Mouse (Mus musculus) right cerebral cortex, postnatal 10 days (tissue): ENCODE measurements at regions not wholly inside any gene's neighbourhood (a gene's known extent, or its start where the extent isn't known, plus 50 kb on each side); places are given as distances from the start of the nearest gene placed in this dataset.

Experiments used
- DNase-seq, 2 experiments: peaks; one replicate each; pipeline ENCODE4 v3.0.0; 2021; ENCODE audit warnings: low spot score in 2 of 2

DNA sequence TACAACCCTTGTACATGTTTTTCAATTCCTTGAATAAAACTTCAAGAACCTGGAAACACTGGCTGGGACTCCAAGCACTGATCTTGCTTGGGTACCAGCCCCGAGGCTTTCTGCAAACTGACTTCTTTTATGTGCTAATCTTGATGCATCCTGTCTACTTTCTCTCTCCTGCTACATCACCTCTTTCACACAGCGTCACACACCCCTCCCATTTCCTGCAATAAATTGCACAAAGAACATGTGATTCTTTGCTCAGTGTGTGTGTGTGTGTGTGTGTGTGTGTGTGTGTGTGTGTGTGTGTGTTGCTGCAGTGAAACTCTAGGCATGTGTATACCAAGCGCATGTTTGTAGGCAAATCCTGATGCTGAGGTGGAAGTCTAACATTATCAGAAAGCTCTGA is 487.7 kb upstream of the Hs6st1 start:
- DNase-seq = no peak

DNA sequence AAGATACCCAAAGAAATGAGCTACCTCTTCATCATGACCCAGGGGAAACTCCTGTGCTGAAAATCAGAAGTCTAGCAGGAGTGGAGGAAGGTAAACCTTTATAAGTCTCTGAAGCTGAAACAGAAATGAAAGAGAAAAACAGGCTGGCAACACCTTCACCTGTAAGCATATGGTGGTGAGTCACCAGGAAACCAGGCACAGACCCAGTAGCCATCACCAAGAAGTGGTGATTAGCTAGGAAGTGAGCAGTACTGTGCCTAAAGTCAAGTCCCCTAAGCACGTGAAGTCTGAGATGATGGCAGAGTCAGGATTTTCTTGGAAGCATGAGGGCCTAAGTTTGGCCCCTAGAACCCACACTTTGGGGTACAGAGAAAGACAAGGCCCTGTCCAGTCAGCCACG is 480.3 kb upstream of the Hs6st1 start:
- no peak for DNase-seq

DNA sequence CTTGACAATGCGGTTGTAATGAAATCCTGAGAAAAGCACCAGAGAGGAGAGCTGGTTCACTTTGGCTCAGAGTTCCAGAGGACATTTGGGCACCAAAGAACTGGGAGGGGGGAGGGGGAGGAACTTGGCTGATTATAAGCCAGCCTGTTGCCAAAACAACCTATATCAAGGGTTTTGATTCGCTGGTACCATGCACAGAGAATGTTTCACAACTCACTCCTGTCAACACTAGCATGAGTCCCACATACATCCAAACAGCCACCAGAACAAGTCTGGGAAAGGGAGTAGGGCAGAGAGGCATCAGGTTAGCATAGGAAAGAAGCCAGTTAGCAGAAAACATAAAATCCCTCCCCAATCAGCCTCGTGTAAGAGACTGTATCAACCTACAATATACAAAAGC is 479.3 kb upstream of the Hs6st1 start:
- DNase-seq = no peak

GRCm38 (mm10) chr1:35600847-35601246 is 467.4 kb upstream of the Hs6st1 start:
- no peak for DNase-seq

DNA sequence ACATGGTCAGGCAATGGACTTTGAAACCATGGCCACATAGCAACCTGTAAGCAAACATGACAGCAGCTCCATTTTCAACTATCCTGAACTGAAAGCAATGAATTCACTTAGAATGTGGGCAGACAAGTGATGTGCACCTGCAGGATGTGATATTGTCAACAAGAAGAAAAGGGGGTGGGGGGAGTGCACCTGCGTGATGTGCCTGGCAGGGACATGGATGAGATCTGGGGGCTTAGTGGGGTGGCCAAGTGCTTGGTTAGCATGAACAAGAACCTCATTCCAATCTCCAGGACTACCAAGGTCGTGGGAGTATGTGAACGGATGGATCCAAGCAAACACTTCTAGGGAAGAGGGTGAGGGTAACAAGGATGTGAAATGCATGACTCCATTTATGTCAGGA is 453.1 kb upstream of the Hs6st1 start:
- no peak for DNase-seq

- no peak for DNase-seq
These were observed 448.7 kb upstream of the Hs6st1 start for GRCm38 (mm10) chr1:35619476-35619875.

GRCm38 (mm10) chr1:35642595-35642994 is 425.6 kb upstream of the Hs6st1 start:
- no peak for DNase-seq

- DNase-seq = peak in 1 of 2 experiments; percentile 29
These were observed 414.9 kb upstream of the Hs6st1 start for GRCm38 (mm10) chr1:35653119-35653956.

GRCm38 (mm10) chr1:35663006-35663405 is 405.2 kb upstream of the Hs6st1 start:
- no peak for DNase-seq

DNA sequence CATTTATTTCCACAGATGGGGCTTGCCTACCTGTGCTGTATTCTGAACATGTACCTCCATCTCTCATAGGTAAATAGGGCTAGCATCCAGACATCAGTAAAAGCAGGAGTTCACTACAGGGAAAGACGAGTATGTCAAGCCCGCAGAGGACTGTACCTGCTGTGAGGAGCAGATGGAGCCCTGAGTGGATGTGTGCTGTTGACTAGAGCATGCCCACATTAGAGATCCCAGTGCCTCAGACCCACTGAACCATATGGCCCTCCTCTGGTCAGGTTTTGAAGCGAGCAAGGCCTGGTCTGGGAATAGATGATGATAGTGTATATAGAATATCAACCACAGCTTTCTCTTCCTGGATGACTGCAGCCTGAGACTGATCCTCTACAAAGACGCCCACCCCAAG is 394.7 kb upstream of the Hs6st1 start:
- DNase-seq = no peak

DNA sequence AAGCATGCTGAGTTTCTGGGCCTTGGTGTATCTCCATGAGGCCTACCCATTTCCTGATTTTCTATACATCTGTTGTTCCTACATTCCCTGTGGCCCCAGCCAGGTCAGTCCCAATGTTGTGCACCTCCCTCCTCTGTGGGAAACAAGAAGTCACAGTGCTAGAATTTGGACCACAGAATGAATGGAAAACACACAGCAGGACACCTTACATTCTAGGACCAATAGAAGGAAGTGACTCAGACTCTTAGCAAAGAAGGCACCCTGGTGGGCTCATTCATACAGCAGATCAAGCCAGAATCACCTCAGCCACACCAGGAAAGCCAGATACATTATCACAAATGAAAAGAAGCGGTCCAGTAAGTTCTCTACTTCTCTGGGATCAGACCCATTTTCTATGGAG is 394.2 kb upstream of the Hs6st1 start:
- DNase-seq = no peak

DNA sequence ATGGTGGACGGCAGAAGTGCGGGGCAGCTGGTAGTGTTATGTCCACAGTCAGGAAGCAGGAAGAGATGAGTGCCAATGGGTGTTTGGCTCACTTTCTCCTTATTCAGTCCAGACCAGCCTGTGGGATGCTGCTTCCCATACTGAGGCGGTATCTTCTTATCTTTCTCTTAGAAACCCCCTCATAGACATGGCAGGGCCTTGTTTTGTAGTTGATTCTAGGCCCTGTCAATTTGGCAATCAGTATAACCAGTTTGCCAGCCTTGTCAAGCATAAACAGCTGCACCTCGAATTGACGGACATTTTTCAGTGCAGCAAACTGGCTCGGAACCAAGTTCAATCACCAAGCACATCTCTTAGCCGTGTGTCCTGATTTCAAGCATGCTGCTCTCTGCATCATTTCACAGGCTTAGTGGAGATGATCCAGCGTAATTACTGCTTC is 385.7 kb upstream of the Hs6st1 start:
- DNase-seq = no peak

GRCm38 (mm10) chr1:35685651-35686050 is 382.5 kb upstream of the Hs6st1 start:
- DNase-seq = no peak

DNA sequence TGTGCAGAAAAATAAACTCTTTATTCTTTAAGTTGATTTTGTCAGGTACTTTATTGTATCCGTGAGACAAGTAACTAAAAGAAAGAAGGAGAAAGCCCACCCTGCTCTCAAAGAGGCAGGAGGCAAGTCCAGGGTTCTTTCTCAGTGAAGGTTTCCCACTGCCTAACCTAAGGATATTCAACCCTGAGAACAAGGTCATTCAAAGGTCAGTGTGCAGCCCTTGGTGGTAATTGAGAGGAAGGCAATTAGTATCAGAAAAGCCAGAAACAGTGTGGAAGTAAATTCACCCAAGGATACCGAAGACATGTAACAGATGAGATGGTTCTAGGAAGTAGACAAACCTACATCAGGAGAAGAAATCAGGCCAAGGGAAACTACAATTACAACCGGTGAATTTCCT is 373.9 kb upstream of the Hs6st1 start:
- no peak for DNase-seq

DNA sequence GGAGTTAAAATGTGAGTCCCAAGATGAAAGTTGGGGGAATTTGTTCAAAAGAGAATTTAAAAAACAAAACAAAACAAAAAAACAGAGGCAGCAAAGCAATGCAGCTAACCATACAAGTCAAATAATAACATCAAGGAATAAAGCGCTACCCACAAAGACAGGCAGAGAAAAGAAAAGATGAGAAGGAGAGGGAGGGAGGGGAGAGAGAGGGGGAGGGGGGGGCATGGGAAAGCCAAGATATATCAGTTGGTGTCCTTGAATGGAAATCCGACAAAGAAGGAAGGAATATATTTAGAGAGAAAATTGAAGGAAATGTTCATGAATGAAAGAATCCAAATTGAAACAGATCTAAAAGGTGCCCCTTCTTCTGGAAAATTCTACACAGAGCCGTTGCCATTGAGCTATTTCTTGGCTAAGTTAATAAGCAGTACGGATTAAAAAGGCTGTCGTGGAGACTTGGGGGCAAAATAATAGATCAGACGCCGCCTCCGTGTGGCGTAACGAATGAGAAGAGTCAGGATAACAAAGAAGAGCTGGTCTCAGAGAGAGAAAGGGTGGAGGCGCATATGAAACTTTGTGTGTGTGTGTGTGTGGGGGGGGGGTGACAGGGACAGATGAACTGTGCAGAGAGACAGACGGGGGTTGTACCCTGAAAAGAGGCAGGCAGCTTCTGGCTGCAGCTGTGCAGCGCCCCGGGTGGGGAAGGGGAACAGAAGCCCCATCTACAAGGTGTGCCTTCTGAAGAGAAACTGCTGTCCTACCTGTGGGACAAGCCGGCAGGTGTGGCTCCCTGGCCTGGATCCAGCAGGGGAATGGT is 373.2 kb upstream of the Hs6st1 start:
- no peak for DNase-seq

GRCm38 (mm10) chr1:35697218-35697617 is 371.0 kb upstream of the Hs6st1 start:
- no peak for DNase-seq

DNA sequence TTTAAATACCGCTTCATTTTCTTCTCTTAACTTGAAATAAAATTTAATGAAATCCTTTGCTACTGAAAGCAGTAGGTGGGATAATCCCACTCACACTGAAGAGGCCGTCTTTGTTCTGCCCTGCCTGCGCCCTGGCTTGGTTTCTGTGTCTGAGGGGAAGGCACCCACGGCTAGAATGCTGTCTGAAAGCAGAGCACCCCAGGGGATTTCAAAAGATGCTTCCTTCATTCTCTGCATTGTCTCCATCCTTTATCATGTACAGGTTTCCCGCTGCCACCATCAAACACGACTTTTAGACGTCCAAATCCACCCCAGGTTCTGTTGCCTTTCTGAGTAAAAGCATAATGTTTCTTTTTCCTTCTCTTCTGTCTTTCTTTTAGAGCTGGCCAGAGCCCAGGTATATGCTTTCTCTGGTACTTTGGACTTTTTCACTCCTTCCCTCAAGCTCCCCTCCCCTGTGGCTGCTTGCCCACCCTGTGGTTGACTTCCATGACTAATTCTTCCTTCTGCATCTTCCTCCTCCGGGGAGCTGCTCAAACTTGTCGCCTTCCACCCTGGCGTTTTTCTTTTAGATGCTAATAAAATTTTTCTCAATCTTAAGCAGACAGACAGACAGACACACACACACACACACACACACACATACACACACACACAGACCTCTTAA is 370.2 kb upstream of the Hs6st1 start:
- no peak for DNase-seq

DNA sequence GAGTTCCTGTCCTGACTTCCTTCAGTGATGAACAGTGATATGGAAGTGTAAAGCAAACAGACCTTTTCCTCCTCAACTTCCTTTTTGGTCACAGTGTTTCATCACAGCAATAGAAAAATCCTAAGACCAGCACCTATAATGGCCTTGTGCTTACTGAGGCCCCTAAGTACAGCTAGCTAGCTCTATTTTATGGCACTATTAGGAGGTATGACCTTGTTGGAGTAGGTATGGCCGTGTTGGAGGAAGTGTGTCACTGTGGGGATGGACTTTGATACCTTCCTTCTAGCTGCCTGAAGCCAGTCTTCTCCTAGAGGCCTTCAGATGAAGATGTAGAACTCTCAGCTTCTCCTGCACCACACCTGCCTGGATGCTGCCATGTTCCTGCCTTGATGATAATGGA is 365.6 kb upstream of the Hs6st1 start:
- DNase-seq = no peak

GRCm38 (mm10) chr1:35706336-35706735 is 361.9 kb upstream of the Hs6st1 start:
- no peak for DNase-seq

DNA sequence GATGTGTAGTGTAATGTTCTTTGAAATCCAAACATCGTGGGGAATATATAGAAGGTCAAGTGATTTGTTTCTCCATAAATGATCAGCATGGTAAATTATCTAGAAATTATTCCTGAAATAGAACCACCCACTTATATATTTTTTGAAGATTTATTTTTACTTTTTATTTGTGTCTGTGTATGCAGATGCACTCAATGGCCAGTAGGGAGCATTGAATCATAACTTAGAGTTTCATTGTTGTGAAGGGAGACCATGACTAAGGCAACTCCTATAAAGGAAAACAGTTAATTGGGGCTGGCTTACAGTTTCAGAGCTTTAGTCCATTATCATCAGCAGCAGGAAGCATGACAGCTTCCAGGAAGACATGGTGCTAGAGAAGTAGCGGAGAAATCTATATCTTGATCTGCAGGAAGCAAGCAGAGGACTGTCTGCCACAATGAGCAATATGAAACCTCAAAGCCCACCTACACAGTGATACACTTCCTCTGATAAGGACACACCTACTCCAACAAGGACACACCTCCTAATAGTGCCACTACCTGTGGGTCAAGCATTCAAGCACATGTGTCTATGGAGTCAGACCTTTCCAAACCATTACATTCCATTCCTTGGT is 359.9 kb upstream of the Hs6st1 start:
- DNase-seq = no peak

DNA sequence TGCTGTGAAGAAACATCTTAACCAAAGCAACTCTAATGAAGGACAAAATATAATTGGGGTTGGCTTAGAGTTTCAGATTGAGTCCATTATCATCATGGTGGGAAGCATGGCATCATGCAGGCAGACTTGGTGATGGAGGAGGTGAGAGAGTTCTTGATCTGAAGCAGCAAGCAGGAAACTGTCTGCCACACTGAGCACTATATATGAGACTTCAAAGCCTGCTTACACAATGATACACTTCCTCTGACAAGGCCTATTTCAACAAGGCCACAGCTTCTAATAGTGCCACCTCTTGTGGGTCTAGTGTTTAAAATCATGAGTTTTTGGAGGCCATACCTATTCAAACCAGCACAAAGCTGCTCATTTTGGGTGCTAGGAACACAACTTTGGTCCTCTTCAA is 359.0 kb upstream of the Hs6st1 start:
- DNase-seq = no peak

GRCm38 (mm10) chr1:35713961-35714360 is 354.2 kb upstream of the Hs6st1 start:
- no peak for DNase-seq
